Mouse (Mus musculus) megakaryocyte, embryonic 14.5 days (primary cell): ENCODE measurements around the gene Rac2.

Experiments
- FLI1 ChIP-seq: IDR thresholded peaks from 2 replicates; pipeline ENCODE4 v1.6.1; 2012; ENCODE audit warnings: low read length, inconsistent platforms, mixed read lengths
- GATA1 ChIP-seq: IDR thresholded peaks from 3 replicates; pipeline ENCODE4 v1.6.1; 2012; ENCODE audit warnings: mixed read lengths, low read length, inconsistent platforms, borderline replicate concordance

DNA sequence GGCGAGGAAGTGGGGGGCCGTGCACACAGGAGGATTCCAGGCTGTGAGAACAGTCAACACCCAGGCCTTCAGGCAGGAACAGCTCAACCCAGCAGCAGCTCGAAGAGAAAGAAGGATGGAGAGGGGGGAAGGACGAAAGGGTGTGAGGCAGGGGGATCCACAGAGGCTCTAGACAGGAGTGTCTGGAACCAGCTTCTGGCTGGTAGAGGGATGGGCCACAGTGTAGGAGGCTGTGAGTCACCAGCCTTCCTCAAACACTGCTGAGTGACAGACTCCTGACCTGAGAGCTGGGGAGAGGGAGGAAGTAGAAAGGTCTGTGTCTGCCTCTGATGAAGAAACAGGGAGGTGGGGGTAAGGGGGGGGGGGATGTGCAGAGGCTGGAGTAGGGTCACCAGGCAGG lies 34.9 kb upstream of the Rac2 start:
- TF ChIP-seq GATA1 (no peak), FLI1 (no peak)
